Mouse (Mus musculus) cerebellum, adult 8-10 months (tissue): Measurements from ENCODE around the gene Rnf150.

ENCODE experiments used
- DNase-seq: peaks from one replicate; pipeline ENCODE4 v3.0.0; 2022

Gene Rnf150

DNA sequence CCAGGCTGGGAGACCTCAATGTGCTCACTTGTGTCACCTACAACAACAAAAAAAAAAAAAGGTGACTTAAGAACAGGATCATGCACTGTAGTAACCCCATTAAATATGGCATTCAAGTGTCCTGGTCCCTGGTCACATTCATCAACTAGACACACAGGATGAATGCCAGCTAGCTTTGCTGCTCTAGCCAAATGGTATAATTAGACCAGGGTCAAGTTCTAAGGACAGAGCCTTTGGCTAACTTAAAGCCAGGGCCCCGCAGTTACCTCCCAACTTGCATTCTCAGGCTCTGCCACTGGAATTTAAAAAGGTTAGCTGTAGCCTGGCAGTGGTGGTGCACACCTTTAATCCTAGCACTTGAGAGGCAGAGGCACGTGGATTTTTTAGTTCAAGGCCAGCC is 165.1 kb downstream of the Rnf150 start:
- DNase-seq: no peak

DNA sequence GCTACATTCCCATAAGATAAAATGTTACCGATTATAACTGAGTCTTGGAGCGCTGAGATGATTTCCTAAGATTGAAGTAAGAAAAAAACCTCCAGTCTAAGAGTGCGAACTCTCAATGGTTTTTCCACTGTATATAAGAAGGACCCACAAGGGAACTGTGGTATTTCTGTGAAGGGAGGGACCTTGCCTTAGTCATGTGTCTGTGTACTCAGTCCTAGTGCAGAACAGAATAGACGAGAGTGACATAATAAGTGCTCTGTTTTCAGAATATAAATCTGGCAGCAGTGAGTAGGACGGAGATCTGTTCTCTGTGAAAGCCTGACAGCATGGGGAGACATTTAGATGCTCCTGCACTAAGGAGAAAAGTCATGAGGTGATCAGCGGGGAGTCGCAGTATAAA is 169.6 kb downstream of the Rnf150 start:
- DNase-seq: no peak

DNA sequence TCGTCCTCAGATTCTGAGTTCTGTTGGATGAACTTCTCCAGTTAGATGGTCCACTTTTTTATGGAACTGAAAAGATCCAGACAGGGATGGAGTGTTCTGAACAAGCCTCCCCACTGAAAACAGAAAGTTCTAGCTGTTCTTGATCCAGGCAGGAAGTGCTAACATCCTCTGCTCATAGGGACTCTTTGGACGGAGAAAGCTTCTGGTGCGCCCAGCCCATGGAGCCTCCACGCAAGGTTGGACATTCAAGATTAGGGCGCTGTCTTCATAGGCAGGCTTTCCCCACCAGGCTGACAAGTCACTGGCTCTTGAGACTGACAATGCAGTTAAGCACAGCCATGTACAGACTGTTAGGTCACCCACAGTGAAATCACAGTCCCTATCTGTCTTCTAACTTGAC is 172.0 kb downstream of the Rnf150 start:
- no peak for DNase-seq

DNA sequence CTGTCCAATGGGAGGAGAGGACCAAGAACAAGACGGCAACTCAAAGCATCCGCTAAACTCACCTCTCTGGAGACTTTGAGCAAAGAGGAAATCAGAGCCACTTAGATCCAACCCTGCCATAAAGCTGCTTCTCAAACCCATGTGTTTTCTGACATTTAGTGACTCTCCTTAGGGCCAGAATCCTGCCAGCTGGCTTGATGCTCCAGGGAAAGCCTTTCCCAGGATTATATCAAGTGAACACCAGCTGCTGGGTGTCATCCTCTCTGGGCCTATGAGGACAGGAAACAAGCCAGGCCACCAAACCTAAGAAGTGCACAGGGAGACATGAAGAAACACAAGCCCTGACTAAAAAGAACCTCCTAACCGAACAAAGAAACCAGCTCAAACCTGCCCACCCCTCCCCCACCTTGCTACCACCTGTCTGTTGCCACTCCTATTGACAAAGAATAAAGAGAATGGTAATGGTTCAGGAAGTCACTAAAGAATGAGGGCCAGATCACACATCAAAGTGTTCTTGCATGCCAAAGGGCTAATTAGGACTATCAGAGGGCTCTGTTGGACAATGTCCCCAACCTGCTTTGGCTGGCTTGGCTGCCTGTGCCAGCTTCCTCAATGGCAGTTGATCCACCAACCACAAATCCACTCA is 173.5 kb downstream of the Rnf150 start:
- no peak for DNase-seq

DNA sequence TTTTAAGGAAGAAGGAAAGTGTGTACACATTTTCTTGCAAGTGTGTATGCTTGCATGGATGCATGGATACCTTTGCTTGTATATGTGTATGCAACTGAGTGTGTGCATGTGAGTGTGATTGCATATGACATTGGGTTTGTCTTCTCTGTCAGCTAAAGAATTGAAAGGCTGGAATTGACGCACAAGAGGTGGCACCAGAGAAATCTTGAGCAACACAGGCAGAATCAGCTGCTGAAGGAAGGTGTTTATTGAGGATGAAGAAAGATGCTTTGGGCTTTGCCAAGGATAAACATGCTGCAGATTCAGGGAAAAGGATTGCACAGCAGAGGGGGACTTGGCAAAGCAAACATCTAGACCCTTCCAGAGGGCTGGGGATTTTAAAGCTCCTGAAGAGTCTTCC is 174.2 kb downstream of the Rnf150 start:
- no peak for DNase-seq

DNA sequence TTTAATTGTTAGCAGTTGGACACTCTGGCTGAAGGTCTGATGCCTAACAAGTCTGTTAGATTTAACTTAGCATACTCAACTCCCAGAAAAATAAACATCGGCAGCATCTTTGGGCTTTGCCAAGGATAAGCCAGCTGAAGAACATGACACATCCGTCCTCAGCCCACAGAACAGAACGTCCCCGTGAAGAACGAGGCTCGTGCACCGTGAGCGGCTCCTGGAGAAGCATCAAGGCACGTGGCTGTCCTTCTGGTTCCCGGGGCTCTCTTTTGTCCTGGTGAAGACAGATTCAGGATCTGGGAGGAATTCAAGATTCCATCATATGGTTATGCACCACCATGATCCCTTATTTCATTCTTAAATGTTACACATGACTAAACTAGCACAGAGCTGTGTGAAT is 175.4 kb downstream of the Rnf150 start:
- DNase-seq: no peak

DNA sequence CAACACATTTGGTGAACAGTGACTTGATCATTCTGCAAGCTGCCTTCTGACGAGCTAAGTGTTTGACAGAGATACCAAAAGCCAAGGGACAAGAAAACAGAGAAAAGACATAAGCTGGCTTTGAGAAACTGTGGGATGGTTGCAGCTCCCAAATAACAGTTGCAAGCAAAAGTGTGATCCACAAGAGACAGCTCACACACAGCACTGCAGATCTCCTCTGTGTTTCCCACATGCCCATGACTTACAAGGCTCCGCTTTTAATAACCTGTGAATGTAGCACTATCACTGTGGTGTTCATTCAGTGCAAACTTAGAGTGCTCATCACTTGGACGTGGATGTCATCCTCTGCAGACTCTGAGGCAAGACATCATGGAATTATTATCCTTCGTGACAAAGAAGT is 178.3 kb downstream of the Rnf150 start:
- no peak for DNase-seq

DNA sequence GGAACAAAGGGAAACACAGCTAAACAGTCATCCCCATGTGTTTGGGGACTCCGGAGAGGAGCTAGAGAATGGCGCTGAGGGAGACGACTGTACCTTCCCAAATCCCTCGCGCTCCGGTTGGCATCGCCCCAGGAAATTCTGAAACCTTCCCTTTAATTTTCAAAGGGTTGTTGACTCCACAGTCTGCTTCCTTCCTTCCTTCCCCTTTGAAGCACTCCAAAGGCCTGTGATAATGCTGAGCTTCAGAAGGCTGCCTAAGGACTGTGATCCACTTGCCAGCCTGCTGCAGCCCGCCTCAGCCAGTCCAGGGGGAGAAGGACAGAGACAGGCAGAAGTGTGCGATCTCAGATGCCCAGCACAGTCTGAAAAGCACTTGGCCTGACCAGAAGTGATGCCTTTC is 183.8 kb downstream of the Rnf150 start:
- DNase-seq: no peak

DNA sequence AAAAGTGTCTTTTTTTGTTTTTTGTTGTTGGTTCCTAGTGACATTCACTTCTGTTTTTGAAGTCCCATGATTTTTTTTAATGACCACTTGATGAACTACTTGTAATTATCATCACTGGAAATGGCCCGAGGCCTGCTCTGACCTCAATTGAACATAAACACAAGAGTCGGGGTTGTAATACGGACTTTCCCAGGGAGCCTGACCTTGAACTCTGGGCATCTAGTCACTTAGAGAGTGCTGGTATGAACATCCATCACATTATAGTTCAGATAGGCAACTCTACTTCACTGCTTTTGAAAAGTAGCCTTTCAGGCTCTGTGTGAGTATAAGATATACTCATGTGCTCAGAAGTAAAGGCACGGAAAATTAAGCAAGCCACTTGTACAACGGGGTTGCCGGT is 185.4 kb downstream of the Rnf150 start:
- DNase-seq: no peak

DNA sequence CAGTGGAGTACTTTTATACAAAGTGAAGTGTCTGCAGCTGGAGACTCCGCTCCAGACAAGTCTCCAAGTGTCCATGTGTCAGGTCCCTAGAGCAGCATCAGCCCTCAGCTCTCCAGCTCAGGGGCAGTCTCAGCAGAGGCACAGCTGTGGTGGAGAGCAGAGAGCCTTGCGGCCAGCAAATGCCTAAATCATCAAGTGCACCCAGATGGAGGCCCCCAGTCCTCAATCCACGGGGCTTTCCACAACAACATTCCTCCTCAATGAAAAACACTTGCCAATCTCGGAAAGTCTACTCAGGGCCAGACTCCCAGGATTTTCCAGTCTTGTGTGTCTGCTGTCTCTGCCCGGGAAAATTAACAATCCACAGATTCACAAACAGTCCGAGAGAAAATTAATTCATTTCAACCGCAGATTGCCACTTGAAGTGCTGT is 186.0 kb downstream of the Rnf150 start:
- DNase-seq: no peak

DNA sequence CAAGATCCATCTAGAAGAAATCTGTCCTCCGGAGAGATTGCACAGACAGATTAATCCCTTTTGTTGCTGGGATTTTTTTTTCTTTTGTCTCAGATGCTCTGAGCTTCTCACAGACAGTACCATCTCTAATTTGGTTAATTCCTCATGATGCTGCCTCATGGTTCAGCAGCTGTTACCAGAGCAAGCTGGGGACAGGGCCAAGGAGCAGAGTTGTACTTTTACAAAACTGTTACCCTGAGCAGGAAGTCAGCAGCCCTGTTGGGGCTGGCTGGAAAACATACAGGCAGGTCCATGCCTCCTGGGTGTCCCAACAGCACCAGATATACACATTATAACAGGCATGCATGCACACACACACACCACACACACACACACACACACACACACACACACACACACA is 186.5 kb downstream of the Rnf150 start:
- no peak for DNase-seq

DNA sequence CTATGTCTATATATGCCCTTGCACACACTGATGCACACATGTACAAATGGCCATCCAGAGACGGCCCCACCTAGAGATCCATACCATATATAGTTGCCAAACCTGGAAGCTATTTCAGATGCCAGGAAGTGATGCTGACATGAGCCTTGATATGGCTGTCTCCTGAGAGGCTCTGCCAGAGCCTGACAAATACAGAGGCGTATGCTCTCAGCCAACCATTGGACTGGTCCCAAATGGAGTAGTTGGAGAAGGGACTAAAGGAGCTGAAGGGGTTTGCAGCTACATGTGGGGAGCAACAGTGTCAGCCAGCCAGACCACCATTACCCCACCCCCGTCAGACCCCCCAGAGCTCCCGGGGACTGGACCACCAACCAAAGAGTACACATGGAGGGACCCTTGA is 189.7 kb downstream of the Rnf150 start:
- no peak for DNase-seq

DNA sequence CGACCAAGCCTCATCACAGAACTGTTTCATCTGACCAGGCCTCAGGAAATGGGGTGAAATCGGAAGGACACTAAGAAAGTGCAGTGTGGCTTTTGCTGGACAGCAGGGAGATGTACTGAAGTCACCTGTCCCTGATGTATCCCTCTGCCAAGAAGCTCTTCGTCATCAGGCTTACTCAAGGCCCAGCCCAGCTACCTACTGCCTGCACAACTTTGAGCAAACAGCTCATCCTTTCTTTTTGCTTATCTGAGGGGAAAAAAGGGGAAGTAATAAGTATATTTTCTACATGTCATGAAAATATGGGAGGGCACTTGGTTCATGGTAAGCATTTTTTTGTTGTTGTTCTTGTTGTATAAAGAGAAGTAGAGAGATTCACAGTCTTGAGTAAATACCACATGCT is 191.6 kb downstream of the Rnf150 start:
- DNase-seq: no peak

DNA sequence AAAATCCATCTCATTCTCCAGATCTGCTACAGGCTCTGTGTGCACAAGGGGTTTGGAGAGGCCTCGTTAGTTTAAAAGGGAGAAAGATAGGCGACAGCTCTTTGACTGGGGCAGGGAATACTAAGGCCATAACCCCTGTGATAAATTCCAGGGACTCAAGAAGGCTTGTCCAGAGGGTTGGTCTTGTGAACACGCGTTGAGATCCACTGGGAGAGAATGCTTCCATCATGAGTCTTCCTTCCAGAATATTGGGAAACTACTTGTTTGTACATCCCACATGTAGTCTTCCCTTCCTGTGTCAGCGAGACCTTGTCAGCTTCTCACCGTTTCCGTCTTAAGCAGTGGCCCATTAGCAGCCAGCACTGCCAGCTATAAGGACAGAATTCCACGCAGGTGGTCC is 195.8 kb downstream of the Rnf150 start:
- no peak for DNase-seq

DNA sequence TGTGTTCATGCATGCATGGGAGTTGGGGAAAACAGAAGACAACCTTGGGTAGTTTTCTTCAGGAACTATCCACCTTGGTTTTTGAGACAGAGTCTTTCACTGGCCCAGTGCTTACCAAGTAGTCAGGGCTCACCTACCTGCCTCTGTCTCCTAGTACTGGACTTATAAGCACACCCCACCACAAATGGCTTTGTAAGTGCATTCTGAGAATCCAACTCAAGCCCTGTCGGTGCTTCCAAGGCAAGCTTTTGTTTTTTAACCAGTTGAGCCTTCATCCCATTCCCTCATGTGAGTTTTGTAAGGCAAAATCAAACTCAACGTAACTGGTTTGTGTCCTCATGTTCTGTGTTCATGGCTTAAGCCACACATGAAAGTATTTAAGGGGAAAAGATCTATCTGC is 196.9 kb downstream of the Rnf150 start:
- no peak for DNase-seq

DNA sequence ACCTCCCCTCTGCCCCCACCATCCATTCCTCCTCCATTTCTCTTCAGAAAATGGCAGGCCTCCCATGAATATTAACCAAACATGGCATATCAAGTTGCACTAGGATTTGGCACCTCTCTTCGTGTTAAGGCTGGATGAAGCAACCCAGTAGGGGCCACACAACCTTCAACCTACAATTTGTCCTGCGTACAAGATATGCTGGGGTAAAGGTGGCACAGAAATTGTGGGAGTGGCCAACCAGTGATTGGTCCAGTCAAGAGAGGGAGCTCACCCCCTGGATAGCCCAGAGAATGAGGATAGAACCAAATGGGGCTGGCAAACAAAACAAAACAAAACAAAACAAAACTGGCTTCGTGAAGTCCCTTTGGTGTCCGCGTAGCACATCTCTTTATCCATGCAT is 198.1 kb downstream of the Rnf150 start:
- DNase-seq: no peak

DNA sequence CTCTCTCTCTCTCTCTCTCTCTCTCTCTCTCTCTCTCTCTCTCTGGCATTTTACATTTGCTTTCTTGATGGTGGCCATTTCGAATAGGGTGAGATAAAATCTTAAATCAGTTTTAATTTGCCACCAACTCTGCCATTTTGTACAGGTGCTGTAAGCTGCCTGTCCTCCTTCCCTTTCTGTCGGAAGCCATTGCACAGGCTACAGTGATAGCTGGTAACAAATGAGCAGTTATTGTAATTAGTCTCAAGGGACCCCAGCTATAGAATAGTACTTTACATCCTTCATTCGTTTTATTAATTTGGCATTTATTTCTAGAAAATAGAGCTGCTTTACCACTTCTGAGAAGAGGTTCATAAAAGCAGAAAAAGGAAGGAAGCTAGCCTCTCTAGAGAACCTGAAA is 198.7 kb downstream of the Rnf150 start:
- no peak for DNase-seq

DNA sequence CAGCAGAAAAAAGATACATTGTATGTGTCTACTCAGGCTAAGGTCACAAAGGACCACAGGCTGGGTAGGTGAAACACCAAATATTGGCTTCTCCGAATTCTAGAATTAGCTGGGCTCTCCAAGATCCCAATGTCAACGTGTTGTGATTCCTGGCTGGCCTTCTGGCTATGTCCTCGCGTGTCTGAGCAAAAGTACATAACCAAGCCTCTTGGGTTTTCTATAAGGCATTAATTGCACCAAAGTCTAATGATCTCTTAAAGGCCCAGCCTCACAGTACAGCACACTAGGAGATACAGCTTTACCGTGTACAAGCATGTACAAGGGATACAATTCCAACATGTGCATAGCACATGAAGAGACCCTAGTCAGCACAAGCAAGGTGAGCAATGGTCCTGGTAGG is 199.1 kb downstream of the Rnf150 start:
- DNase-seq: no peak

DNA sequence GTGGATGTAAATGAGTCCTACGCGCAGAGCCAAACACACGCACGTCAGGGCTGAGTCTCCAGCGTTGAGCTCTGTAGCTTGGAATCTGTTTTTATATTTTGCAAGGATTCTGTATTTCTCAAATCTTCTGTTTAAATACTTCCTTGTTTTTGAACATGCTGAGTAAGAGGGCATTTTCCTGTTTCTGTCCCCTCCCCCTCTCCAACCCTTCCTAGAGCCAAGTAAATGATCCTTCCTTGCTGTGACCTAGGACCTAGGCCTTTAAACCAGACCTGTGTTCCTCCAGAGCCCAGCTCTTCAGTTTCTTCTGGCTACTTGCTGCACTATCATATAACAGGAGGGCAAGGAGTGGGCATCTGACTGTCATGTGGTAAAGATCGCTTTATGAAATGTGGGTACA is 200.9 kb downstream of the Rnf150 start:
- no peak for DNase-seq

DNA sequence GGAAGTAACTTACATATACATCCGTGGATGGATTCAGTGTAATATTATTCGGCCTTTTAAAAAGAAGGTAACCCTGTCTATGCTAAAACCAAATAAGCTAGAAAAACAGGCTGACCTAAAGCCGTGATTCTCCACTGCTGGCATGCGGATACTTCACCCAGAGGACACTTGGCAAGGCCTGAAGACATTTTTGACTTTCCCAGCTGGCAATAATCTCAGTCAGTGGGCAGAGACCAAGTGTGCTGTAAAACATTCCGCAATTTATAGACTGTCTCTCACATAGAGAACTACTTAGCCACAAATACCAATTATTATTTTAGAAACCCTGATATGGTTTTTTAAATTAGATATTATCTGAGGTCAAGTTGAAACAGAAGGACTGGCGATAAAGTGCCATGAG is 202.9 kb downstream of the Rnf150 start:
- DNase-seq: peak; percentile 23

DNA sequence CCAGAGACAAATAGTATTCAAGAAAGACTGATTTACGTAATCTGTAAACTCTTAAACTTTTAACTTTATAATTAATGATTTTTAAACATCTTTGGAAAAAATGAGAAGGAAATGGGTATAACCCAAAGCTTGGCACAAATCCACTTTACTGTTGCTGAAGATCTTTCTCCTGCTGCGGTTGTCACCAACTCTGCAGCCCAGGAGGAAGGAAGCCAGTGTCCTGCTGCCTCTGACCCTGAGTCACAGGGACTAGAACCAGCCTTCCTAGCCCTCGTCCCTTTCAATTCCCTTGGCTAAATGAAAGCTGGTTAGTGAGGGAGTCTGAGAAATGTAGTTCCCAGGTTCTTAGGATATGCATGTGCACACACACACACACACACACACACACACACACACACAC is 203.7 kb downstream of the Rnf150 start:
- DNase-seq: no peak

DNA sequence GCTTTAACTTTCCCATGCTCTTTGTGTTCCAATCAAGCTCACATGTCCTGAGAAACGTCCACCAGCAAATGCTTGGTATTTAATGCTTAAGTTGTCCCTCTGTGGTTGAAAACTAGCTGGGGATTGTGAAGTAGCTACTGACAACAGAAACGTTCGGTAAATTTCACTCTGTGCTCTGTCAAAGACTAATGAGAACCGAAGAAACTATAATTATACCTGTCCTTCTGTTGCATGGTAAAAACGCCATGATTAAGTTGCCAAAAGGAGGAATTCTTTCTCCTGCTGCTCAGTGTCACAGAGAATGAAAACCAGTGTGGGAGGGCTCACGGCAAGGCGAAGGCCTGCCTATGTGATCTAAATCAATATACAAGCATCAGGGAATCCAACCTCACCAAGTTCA is 204.8 kb downstream of the Rnf150 start:
- no peak for DNase-seq

DNA sequence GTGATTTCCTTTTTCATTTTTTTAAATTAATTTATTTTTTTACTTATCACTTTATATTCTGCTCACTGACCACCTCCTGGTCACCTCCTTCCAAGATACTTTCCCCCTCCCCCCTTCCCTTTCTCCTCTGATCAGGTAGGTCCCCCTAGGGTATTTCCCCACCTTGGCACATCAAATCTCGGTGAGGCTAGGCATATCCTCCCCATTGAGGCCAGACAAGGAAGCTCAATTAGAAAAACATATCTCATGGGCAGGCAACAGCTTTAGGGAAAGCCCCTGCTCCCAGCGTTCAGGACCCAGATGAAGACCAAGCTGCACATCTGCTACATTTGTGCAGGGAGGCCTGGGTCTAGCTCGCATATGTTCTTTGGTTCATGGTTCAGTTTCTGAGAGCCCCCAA is 211.1 kb downstream of the Rnf150 start:
- DNase-seq: no peak

DNA sequence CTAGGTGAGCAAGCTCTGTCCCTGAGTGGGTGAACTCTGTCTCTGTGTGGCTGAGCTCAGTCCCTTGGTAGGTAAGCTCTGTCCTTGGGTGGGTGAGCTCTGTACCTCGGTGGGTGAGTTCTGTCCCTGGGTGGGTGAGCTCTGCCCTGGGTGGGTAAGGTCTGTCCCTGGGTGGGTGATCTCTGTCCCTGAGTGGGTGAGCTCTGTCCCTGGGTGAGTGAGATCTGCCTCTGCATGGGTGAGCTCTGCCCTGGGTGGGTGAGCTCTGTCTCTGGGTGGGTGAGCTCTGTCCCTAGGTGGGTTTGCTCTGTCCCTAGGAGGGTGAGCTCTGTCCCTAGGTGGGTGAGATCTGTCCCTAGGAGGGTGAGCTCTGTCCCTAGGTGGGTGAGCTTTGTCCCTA is 213.5 kb downstream of the Rnf150 start:
- DNase-seq: no peak

DNA sequence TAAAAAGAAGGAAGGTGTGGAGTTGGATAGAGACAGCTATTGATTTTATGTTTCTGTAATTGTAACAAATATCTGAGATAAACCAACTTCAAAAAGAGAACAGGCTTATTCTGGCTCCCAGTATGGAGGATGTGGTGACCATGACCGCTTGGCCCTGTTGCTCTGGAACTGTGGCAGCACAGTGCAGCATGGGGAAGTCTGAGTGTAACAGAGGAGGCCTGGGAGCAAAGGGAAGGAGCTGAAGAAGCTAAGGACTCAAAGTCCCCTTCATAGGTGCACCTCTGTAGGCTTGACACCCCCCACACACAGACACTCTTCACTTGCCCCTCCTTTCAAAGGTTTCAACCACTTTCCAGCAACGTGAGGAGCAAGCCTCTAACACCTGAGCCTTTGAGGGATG is 214.2 kb downstream of the Rnf150 start:
- no peak for DNase-seq
